Mouse (Mus musculus) heart, adult 2 months (tissue): Measurements from ENCODE around the gene Stk39. TPM values are rescaled to one million over a fixed set of nuclear protein-coding genes. Genes with fewer than 3 reads are reported as not detected.

Experiments
- DNase-seq, 2 experiments: peaks; one replicate each; pipeline ENCODE4 v3.0.0; 2021
- H3K27ac ChIP-seq: fragments of 200-600 bp; 2 replicates; pipeline ENCODE4 v1.8.1; 2022
- H3K27me3 ChIP-seq: fragments of 200-500 bp; 2 replicates; pipeline ENCODE4 v1.6.1; 2012; ENCODE audit warnings: mild to moderate bottlenecking, low read length, inconsistent platforms, mixed read lengths; ENCODE audit not compliant: control insufficient read depth, insufficient read depth
- H3K36me3 ChIP-seq: fragments of 200-500 bp; 2 replicates; pipeline ENCODE4 v1.6.1; 2012; ENCODE audit warnings: low read length, inconsistent platforms; ENCODE audit not compliant: control insufficient read depth, insufficient read depth
- H3K4me1 ChIP-seq: fragments of 200-500 bp; 2 replicates; pipeline ENCODE4 v1.6.1; 2011; ENCODE audit warnings: low read length; ENCODE audit not compliant: control insufficient read depth, insufficient read depth
- H3K4me3 ChIP-seq: fragments of 200-600 bp; 2 replicates; pipeline ENCODE4 v1.8.1; 2022
- H3K79me2 ChIP-seq: fragments of 200-500 bp; replicated peaks from 2 replicates; pipeline ENCODE4 v1.6.1; 2012; ENCODE audit warnings: mild to moderate bottlenecking, inconsistent platforms, low read length, moderate library complexity, mixed read lengths; ENCODE audit not compliant: control insufficient read depth, insufficient read depth
- H3K9ac ChIP-seq: fragments of 200-500 bp; 2 replicates; pipeline ENCODE4 v1.6.1; 2012; ENCODE audit warnings: low read depth, mild to moderate bottlenecking, control low read depth, inconsistent platforms, low read length, mixed read lengths
- CTCF ChIP-seq: fragments of 200-600 bp; IDR thresholded peaks from 2 replicates; pipeline ENCODE4 v1.8.1; 2022; ENCODE audit warnings: antibody characterized with exemption, mild to moderate bottlenecking, moderate library complexity
- EP300 ChIP-seq: fragments of 200-500 bp; IDR thresholded peaks from 2 replicates; pipeline ENCODE4 v1.6.1; 2011; ENCODE audit warnings: low read depth, low read length, control low read depth; ENCODE audit not compliant: insufficient read depth
- POLR2A ChIP-seq: fragments of 200-500 bp; IDR thresholded peaks from 2 replicates; pipeline ENCODE4 v1.6.1; 2011; ENCODE audit warnings: mild to moderate bottlenecking, low read depth, low read length, control low read depth; ENCODE audit not compliant: insufficient read depth
- WGBS: fragments of 180-500 bp; shearing (Covaris S2); methylation state at CpG from one replicate; pipeline ENCODE4 v1.1.7; 2018; 5-methylcytosine and 5-hydroxymethylcytosine counted together
- intact Hi-C: fragments of 180-260 bp; cut with DNase I; formaldehyde crosslinking; loops from one replicate; pipeline ENCODE4 v1.15.1; 2025
- polyA plus RNA-seq: library from polyadenylated mRNA; depleted of rRNA; stranded (reverse); fragments of >200 nt; gene quantifications from 2 replicates; pipeline ENCODE4 v1.2.3, GENCODE M21; 2012
- total RNA-seq, 2 experiments: library from RNA; stranded (reverse); gene quantifications; 2 replicates each; pipeline ENCODE4 v1.2.3; 2021

The Stk39 gene
- total and polyA plus RNA-seq, 3 experiments = 34.2 to 85.2 (median 80.9) TPM

DNA sequence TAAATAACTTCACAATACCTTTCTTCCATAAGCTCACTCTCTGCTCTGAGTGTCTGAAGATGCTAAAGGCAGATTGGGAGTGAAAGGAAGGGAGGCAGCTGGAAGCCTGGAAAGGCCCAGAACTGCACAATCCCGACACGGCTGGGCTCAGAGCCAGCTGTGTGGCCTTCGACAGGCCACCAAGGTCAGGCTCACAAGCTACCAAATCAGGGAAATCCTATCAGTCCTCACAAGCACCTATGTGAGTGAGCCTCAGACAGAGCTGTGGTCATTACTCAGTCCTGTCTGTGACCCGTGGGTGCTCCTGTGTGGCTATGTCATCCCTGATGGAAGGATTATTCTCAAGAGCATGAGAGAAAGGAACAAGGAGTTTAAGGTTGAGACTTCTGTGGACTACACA is 19.7 kb downstream of the Stk39 start:
- TF ChIP-seq CTCF = no peak
- no peak for TF ChIP-seq POLR2A
- no peak for TF ChIP-seq EP300
- 28% methylated on average over 4 of the region's 4 CpGs for WGBS
- Histone ChIP-seq H3K4me3 (no peak overlapping the region), H3K79me2 (0 out of 2 replicates have a peak, but pooled peaks cover 2% of the 10 kb centered on the region), H3K36me3 (peaks cover 14% of the 10 kb centered on the region), H3K4me1 (peaks cover 7% of the 10 kb centered on the region), H3K27me3 (no peaks in the 10 kb centered on the region), H3K9ac (no peak overlapping the region), H3K27ac (0 out of 2 replicates have a peak overlapping the region, but pooled peaks have one; percentile 18)
- intact Hi-C loops = no loop called here
- DNase-seq = peak in 1 of 2 experiments; percentile 52

DNA sequence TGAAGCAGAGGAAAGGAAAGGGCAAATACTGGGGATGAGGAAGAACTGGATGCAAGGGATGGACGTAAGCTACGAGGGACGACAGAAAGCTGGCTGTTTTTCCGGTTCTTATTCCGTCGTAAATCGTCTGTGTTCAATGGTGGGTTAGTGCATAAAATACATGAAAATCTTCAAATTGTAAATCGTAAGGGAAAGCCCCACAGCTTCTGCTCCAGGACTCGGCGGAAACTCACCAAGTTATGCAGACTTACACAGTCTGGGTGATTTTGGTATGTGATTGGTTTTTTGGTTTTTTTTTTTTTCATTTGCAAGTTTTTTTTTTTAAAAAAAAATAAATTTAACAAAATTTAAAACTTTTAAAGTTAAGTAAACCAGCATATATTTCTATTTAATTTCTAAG is 24.0 kb downstream of the Stk39 start:
- H3K9ac ChIP-seq = no peak overlapping the region
- TF ChIP-seq CTCF (no peak), POLR2A (no peak), EP300 (no peak)
- no peak overlapping the region for H3K4me3 ChIP-seq
- H3K4me1 ChIP-seq = peaks cover 4% of the 10 kb centered on the region
- WGBS = 96% methylated on average over 10 of the region's 10 CpGs
- H3K27ac ChIP-seq = no peak overlapping the region
- intact Hi-C loops = no loop called here
- no peaks in the 10 kb centered on the region for H3K79me2 ChIP-seq
- H3K27me3 ChIP-seq = no peaks in the 10 kb centered on the region
- DNase-seq = no peak
- H3K36me3 ChIP-seq = peaks cover 4% of the 10 kb centered on the region; the same call in 1 of the 2 replicates

DNA sequence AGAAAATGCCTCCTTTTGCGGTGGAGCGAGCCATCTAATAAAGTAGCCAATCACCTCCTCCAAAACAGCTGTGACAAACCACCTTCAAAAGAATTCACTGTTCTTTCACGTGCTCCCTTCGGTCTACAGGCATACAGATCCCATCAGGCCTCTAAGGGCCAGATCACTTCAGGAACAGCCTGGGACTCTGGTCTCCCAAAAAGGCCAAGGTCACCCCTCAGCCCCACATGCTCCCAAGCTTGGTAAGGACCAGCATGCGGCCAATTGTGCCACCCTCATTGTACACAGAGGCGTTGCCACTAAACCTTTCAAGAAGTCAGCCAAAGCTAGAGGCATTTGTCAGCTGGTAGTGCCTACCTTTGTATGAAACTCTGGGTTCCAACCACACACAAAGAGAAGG is 28.9 kb downstream of the Stk39 start:
- Histone ChIP-seq H3K4me1 (peaks cover 1% of the 10 kb centered on the region; the same call in 1 of the 2 replicates), H3K4me3 (no peak overlapping the region), H3K27ac (no peak overlapping the region), H3K27me3 (no peaks in the 10 kb centered on the region), H3K9ac (no peak overlapping the region), H3K36me3 (no peaks in the 10 kb centered on the region; the same call in 1 of the 2 replicates), H3K79me2 (no peaks in the 10 kb centered on the region)
- DNase-seq = no peak
- TF ChIP-seq POLR2A = no peak
- no peak for TF ChIP-seq EP300
- no peak for TF ChIP-seq CTCF
- WGBS = 61% methylated on average over 6 of the region's 6 CpGs
- intact Hi-C loops = no loop called here

DNA sequence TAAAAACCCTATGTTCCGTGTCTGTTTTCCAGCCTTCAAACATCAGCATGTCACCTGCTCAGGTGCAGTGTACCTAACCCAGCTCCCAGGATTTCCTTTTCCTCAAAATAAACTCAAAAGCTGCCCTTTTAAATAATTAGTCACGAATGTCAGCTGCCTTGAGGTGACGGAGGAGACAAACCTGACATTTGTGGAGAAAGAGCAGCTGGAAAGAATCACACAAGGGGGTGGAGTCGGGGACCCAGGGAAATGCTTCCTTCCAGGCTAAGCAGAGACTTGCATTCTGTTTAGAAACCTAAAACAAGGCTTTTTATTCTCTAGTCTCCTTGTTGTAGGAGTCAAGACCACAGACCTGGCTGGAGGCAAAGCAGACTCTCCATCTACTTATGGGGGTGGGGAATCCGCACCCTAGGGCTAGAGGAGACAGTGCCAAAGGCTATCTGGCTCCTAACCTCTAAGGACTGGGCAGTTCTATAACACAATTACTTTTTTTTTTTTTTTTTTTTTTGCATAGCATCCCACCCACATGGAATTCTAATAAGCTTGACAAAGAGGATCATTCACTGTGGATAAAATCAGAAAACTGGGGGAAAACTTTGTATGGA is 29.9 kb downstream of the Stk39 start:
- 51% methylated on average over 5 of the region's 5 CpGs for WGBS
- Histone ChIP-seq H3K9ac (no peak overlapping the region), H3K4me3 (no peak overlapping the region), H3K4me1 (peaks cover 3% of the 10 kb centered on the region), H3K36me3 (no peaks in the 10 kb centered on the region; the same call in 1 of the 2 replicates), H3K79me2 (no peaks in the 10 kb centered on the region), H3K27ac (no peak overlapping the region), H3K27me3 (no peaks in the 10 kb centered on the region)
- DNase-seq = no peak
- TF ChIP-seq CTCF (no peak), EP300 (no peak), POLR2A (no peak)
- intact Hi-C loops = no loop called here

DNA sequence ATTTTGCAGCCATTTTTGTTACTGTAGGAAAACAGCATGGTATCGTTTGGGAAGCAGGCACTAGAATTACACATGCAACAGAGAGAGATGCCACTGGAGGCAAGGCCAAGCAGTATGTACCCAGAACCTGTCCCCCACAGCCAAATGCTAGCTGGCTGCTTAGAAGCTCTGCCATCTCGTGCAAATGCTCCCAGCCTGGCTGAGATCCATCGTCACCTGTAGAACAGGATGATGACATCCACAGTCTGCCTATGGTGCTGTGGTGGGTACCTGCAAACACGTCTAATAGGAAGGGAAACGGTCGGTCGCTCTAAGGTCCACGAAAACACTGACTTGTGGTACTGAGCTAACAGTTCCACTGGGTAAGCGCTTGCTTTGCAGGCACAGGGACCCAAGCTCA is 32.5 kb downstream of the Stk39 start:
- Histone ChIP-seq H3K27ac (no peak overlapping the region), H3K36me3 (peaks cover 4% of the 10 kb centered on the region), H3K27me3 (no peaks in the 10 kb centered on the region), H3K9ac (no peak overlapping the region), H3K4me3 (no peak overlapping the region), H3K4me1 (peaks cover 13% of the 10 kb centered on the region), H3K79me2 (no peaks in the 10 kb centered on the region)
- TF ChIP-seq EP300 (no peak), CTCF (no peak), POLR2A (no peak)
- DNase-seq = no peak
- intact Hi-C loops = no loop called here
- 86% methylated on average over 9 of the region's 9 CpGs for WGBS

DNA sequence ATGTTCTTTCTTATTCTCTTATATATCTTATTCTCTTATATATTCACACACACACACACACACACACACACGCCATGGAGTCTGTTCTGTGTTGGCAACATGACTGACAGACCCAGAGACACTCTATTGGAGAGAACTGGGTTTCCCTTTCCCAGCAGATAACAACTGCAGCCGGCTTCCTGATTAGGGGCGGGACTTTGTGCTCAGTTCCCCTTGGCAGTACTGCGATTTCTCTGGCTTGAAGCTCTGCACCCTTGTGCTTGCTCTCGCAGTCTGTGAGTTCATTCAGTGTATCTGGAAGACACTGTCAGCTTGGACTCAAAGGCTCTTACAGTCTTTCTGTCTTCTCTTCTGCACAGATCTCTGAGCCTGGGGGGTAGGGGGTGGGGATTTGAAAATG is 34.1 kb downstream of the Stk39 start:
- peaks cover 19% of the 10 kb centered on the region for H3K4me1 ChIP-seq
- intact Hi-C loops = no loop called here
- no peaks in the 10 kb centered on the region for H3K27me3 ChIP-seq
- H3K4me3 ChIP-seq = no peak overlapping the region
- no peak for DNase-seq
- TF ChIP-seq POLR2A (no peak), EP300 (no peak), CTCF (no peak)
- peaks cover 4% of the 10 kb centered on the region for H3K36me3 ChIP-seq
- WGBS = 20% methylated on average over 5 of the region's 5 CpGs
- H3K27ac ChIP-seq = no peak overlapping the region
- H3K79me2 ChIP-seq = no peaks in the 10 kb centered on the region
- no peak overlapping the region for H3K9ac ChIP-seq
